Mouse (Mus musculus) bone marrow macrophage, adult 2 months (primary cell): ENCODE results near the gene Hapln3. TPM values are rescaled to one million over a fixed set of nuclear protein-coding genes. Genes with fewer than 3 reads are reported as not detected.

Experiments
- H3K27ac ChIP-seq: 2 replicates; pipeline ENCODE4 v1.5.1; 2012; ENCODE audit warnings: low read depth, low read length; ENCODE audit not compliant: insufficient read depth
- H3K4me1 ChIP-seq: 2 replicates; pipeline ENCODE4 v1.6.1; 2012; ENCODE audit warnings: low read length; ENCODE audit not compliant: control insufficient read depth, insufficient read depth
- H3K4me3 ChIP-seq: 2 replicates; pipeline ENCODE4 v1.5.1; 2012; ENCODE audit warnings: mild to moderate bottlenecking, low read length, moderate library complexity; ENCODE audit not compliant: insufficient read depth
- CTCF ChIP-seq: IDR thresholded peaks from 2 replicates; pipeline ENCODE4 v1.5.1; 2012; ENCODE audit warnings: low read depth, mild to moderate bottlenecking, low read length, moderate library complexity
- POLR2A ChIP-seq: IDR thresholded peaks from 2 replicates; pipeline ENCODE4 v1.6.1; 2012; ENCODE audit warnings: mild to moderate bottlenecking, low read depth, low read length, borderline replicate concordance
- polyA plus RNA-seq: library from polyadenylated mRNA; stranded (reverse); fragments of >200 nt; gene quantifications from 2 replicates; pipeline ENCODE4 v1.2.4, GENCODE M21; 2012; ENCODE audit not compliant: missing spikeins, insufficient read depth, insufficient read length

Hapln3 gene
- not detected in 2 replicates for polyA plus RNA-seq

DNA sequence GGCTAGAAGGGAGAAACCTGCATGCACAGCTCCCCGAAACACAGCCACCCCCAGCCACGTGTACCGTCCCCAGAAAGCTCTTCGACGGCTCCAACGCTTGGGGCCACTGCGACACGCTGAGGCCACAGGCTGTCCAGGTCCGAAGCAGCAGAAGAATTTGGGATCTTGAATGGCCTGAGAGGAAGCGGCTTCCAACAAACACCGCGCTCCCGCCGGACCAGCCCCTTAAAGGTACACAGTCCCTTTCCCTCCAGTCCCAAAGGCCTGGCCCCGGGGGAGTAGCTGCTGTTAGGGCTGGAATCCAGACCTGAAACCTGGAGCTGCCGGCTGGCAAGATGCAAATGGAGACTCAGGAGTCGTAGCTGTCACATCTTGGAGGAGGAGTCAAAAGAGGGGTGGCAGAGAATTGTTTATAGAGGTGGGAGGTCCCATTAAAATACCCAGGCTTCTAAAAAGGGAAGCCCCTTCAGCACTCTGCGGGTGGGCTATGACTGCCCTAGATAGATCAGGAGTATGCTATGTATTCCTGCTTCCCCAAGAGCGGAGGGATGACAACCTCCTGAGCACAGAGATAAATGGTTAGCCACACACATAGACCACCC, at the start of gene Hapln3:
TSS of gene Hapln3 (minus strand) at position 176 of the 602 bp plus-strand sequence.
- Histone ChIP-seq H3K27ac (no peak within 1 kb of the TSS), H3K4me3 (no peak within 1 kb of the TSS), H3K4me1 (no peaks in the 10 kb centered on the region)
- TF ChIP-seq POLR2A (no peak), CTCF (no peak)

DNA sequence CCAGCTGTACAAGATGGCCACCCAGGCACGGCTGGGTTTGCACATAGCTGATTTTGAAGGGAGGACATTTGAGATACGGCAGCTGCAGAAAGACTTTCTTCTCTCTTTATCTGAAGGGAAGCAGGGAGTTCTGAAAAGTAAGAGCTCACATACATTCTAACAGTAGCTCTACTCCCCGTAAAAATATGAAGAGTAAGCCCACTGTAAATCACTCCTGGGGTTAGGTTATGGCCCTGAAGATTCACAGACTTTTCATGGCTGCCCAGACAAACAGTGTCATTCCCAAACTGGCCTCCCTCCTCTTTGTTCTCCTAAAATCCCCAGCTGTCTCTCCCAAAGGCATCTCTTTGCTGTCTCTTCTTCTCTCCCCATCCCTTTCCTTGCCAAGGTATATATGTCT, 43.0 kb upstream of the Hapln3 start:
- TF ChIP-seq CTCF = no peak
- TF ChIP-seq POLR2A = no peak
- H3K4me1 ChIP-seq = no peaks in the 10 kb centered on the region
- H3K27ac ChIP-seq = no peak overlapping the region
- H3K4me3 ChIP-seq = no peak overlapping the region

DNA sequence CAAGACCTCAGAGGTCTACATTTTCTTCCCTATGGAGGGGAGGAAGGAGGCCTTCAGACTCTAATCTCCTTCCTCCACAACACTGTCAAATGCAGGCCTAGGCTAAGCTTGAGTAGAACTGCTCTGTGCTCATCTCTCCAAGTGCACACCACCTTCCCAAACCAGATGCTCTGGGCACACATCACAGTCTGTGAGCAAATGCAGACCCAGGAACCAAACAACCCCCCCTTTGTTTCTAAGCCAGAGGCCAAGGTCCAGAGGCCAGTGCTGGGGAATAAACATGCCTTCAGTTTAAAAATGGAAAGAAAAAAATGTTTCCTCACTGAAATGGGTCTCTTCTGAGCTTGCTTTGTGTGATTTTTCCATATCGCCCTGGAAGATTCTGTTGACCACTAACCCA, 41.0 kb upstream of the Hapln3 start:
- TF ChIP-seq POLR2A (no peak), CTCF (no peak)
- H3K4me3 ChIP-seq = no peak overlapping the region
- H3K27ac ChIP-seq = no peak overlapping the region
- peaks cover 4% of the 10 kb centered on the region; the same call in 1 of the 2 replicates for H3K4me1 ChIP-seq

DNA sequence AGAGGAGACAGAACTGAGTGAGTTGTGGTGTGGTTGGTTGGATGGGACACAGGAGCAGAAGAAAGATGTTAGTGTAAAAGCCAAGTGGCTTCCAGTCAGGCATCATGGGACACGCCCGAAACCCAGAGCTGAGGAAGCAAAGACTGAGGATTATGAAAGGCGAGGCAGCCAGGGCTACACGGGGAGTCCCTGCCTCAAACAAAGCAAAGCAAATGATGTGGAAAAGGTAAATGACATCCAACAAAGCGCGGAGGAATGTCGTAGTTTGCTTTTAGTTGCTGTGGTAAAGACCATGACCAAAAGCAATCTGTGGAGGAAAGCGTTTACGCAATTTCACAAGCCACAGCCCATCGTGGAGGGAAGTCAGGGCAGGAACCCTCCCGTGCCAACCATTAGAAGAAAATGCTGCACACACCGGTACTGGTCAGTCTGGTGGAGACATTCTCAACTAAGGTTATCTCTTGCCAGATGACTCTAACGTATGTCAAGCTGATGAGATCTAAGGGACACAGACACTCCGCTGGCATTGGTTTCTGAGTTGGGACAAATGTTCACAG, 36.3 kb upstream of the Hapln3 start:
- H3K4me3 ChIP-seq = no peak overlapping the region
- TF ChIP-seq CTCF = no peak
- TF ChIP-seq POLR2A = no peak
- peaks cover 4% of the 10 kb centered on the region; the same call in 1 of the 2 replicates for H3K4me1 ChIP-seq
- H3K27ac ChIP-seq = no peak overlapping the region

DNA sequence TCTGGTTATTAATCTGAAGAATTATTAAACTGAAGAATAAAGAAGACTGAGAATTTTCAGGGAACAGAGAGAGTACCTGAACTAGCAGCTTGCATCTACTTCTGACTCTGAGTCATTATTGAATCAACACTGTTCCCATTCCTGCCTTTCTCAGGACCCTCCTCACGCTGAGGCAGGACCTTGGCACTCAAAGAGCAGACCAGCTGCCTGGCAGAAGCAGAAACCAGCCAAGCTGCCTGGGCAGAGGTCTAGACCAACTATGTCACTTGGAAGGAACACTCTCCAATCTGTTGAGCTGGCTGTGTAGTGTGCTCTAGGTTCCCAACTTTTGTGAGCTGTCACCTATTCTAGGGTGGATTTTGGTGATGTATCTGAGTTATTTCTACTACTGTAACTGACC, 28.6 kb upstream of the Hapln3 start:
- TF ChIP-seq POLR2A (no peak), CTCF (no peak)
- H3K4me3 ChIP-seq = no peak overlapping the region
- no peak overlapping the region for H3K27ac ChIP-seq
- no peaks in the 10 kb centered on the region for H3K4me1 ChIP-seq

DNA sequence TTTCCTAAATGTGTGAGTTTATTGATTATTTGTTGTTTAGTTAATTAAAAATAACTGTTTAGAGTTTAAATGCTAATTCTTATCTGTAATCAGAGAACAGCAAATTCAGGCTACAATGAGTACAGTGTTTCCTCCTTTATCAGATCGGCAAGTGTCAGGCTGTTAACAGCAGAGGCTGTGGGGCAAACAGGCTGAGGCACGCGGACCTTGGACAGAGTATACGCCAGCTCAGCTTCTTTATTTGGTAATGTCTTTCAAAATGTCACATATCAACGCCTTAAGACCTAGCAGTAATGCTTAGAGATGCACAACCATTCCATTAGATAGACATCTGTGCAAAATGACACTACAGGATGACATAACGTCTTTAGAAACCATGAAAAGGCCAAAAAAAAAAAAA, 18.7 kb upstream of the Hapln3 start:
- Histone ChIP-seq H3K27ac (no peak overlapping the region), H3K4me3 (no peak overlapping the region), H3K4me1 (peaks cover 4% of the 10 kb centered on the region)
- TF ChIP-seq CTCF (no peak), POLR2A (no peak)

DNA sequence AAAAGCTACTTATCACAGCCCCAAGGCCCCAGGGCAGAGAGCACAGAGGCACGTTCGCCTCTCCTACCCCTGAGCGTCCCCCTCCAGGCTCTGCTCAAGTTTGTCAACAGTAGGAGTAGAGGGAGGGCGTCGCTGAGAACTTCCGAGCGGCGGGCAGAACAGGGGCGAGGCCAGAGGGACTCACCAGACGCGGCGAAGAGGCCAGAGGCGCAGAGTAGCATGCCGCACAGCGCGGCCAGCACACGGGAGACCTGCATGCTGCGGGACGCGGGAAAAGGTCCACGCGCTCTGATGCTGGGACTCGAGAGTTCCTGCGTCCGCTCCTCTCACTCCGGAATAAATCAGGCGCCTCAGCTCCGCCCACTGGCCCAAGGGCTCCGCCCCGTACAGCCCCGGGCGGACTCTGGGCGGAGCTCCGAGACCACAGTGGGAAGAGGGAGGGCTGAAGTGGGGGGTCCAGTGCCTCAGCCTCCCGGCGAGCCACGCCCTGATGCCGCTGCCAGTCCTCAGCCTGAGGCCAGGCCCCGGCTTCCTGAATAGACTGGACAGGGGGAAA, 18.0 kb upstream of the Hapln3 start, which contains the start of gene Mfge8:
TSS of gene Mfge8 (minus strand) at position 350 of the 556 bp plus-strand sequence.
- peaks cover 4% of the 10 kb centered on the region for H3K4me1 ChIP-seq
- no peak within 1 kb of the TSS for H3K27ac ChIP-seq
- peak within 1 kb of the TSS; percentile 88 for H3K4me3 ChIP-seq
- TF ChIP-seq POLR2A (no peak), CTCF (no peak)

DNA sequence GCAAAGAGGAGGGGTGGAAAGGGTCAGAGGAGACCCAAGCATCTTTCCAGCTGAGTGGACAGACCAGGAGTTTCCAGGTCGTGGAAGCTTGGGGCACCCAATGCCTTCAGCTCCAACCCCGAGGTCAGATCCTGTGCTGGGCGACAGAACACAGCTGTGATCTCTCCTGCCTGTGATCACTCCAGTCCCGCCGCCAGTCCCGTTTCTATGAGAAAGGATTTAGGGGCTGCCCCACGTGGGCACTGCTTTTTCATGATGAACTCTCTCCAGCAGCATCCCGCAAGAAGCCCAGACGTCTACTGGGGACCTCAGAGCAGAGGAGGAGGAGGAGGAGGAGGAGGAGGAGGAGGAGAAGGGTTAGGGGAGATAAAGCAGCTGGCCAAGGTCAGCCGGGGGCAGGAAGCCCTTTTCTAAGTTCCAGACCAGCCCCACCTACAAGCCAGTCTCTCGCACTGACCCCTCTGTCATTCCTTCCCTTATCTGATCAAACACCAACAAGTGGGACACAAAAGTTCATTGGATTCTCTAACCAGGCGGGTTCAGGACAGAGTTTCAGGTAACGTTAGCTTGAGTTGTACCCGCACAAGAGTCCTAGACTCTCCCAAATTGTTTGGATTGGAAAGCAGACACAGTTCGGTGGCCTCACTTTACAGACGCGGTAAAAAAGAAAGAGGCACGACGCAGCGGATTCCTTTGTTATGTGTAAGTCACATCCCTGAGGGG, 17.3 kb upstream of the Hapln3 start:
- Histone ChIP-seq H3K4me1 (peaks cover 4% of the 10 kb centered on the region), H3K27ac (no peak overlapping the region), H3K4me3 (peak overlapping the region; percentile 88)
- TF ChIP-seq CTCF (no peak), POLR2A (no peak)

DNA sequence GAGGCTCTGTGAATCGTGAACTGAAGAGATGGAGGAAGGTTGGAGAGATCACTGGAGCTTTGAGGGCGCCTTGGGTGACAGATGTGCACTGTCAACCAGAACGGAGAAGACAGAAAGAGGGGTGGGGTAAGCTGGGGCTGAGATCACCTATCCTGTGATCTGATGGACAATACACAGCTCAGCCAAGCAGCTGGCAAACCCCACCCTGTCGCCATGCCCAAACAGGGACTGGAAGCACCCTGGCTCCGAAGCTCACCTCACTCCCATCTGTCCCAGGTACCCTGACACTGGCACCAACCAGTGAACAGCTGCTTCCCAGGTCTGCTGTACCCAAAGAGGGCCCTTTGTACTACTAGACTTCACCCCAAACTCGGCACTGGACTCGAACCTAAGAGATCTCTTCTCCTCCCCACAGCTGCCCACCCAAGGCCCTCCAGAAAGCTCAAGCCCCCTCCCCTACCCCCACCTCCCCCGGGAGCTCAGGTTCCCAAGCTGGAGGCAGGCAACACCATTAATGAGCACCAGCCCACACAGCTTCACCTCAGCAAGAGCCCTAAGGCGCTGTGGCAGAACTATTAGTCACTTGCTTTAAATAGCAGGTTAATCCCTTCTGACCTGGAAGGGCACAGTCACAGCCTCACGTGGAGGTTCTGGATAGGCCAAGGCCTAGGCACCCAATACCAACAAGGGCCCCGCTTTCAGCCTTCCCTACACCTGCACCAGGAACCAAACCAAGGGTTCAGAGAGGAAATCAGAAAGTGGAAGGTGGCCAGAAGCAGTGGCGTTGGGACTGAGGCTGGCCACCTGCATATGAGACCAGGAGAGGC, 16.4 kb upstream of the Hapln3 start:
- Histone ChIP-seq H3K4me3 (no peak overlapping the region), H3K4me1 (peaks cover 4% of the 10 kb centered on the region), H3K27ac (no peak overlapping the region)
- no peak for TF ChIP-seq POLR2A
- no peak for TF ChIP-seq CTCF
